Mouse (Mus musculus) liver, embryonic 14.5 days (tissue): ENCODE data around the gene Agpat2.

Experiments used
- CTCF ChIP-seq: IDR thresholded peaks from 2 replicates; pipeline ENCODE4 v1.5.1; 2016; ENCODE audit warnings: antibody characterized with exemption, low read depth, control low read depth
- EP300 ChIP-seq: IDR thresholded peaks from 2 replicates; pipeline ENCODE4 v1.6.1; 2016; ENCODE audit warnings: antibody characterized with exemption, low read depth

GRCm38 (mm10) chr2:26553904-26554303, 50.3 kb downstream of the Agpat2 start:
- TF ChIP-seq EP300, result no peak
- TF ChIP-seq CTCF, result no peak
